Mouse (Mus musculus) liver, postnatal 0 days (tissue): ENCODE measurements around the gene Ttc23.
A peak's percentile ranks its signal among the peaks of the same experiment; 100 is the strongest.

Source experiments
- CTCF ChIP-seq: sonication (generic); IDR thresholded peaks from 2 replicates; pipeline ENCODE4 v1.5.1; 2016; ENCODE audit warnings: antibody characterized with exemption, low read depth
- EP300 ChIP-seq: IDR thresholded peaks from 2 replicates; pipeline ENCODE4 v1.6.1; 2016; ENCODE audit warnings: antibody characterized with exemption, low read depth, mild to moderate bottlenecking

- TF ChIP-seq CTCF, result peak; percentile 90
- no peak for TF ChIP-seq EP300
Observed at GRCm38 (mm10) chr7:67788713-67789112, 141.5 kb downstream of the Ttc23 start.
